Mouse (Mus musculus): ENCODE data around the gene Syngr4.

The Syngr4 gene

DNA sequence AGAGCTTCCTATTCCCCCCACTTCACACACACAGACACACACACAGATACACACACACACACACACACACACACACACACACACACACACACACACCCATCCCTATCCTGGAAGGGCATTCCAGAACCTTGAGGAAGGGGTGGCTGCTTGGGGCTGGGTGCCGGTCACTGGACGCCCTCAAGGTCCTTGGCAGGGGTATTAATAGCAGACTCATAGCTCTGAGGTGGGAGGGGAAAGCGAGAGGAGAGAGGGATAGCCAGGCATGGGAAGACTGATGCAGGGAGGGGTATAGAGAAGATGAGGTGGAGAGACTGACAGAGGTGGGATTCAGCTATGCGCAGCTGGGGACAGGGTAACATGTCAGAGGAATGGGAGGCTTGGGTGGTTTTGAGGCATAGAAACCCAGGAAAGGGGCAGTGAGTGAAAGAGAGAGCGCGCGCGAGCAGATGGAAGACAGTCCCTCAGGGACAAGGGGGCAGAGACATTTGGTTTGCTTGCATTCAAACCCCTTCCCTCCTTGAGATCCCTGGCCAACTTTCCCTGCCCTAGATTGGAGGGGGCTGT lies 27.3 kb downstream of the Syngr4 start:
- DNase-seq (ENCODE audit: low spot score), result no peak

DNA sequence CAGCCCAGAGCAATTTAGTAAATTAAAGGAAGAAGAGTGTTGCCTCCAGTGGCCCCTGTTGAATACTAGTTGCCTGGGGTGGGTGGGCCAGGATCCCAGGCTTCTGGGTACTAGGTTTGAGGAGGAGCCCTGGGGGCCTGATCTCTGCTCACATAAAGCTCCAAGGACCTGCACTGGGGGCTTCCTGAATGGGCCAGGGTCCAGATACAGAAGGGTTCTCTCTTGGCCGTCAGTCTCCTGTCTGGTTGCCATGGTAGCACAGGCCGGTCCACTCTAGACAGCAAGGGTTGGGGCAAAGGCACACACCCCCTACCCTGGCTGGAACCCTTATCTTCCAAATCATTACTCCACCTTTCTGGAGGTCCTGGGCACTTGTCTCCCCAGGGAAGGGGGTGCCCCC lies 28.6 kb downstream of the Syngr4 start:
- no peak for DNase-seq (ENCODE audit: low spot score)

DNA sequence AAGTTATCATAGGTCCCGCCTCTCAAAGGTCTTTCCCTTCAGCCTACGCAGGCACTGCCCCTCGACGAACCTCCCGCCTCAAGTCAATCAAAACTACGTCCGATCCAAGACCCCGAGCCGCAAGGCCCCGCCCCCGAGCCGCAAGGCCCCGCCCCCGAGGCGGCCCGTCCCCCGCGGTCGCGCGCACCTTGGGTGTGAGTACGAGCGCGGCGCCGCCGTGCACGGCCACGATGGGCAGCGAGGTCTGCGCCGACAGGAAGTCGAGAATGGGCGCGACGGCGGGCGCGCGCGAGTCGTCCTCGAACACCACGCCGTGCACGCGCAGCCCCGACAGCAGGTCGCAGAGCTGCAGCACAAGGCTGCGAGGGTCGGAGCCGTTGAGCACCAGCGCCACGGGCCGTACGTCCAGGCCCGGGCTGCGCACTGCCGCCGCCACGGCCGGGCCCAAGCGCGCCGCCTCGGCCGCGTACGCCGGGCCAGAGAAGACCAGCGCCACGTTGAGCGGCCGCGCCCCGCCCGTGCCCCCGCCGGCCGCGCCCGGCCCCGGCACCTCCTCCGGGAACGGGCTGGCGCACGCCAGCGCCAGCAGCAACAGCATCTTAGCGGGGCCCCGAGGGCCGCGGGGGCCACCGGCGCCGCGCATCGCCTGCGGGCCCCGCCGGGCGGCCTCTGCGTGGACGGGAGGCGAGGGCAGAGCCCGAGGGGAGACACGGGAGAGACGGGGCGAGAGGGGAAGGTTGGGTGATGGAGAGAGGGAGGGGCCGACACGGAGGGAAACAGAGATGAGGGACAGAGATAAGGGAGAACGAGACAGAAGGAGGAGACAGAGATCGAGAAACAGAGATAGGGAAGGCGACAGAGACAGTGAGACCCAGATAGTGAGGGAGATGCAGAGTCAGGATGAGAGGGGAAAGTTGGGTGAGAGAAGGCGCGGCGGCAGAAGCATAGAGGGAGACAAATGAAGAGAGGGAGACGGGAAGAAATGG lies 30.3 kb downstream of the Syngr4 start:
- DNase-seq (ENCODE audit: low spot score), result peak; percentile 66

DNA sequence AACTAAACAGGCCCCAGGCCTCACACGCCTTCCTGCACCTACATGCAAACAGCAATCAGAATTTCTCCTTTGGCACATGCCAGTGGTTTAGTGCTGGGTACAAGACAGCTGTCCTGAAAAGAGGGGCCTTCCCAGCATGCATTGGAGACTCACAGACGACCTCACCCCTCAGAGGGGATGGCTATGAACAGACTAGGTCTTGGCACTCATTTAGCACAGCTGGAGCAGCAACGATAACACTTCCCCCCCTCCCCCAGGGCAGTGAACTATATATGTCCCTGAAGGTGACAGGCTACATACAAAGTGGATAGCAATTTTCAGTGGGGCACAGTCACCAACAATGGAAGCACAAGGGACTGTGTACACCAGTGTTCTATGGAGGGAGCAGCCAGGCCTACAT lies 32.1 kb downstream of the Syngr4 start:
- no peak for DNase-seq (ENCODE audit: low spot score)

DNA sequence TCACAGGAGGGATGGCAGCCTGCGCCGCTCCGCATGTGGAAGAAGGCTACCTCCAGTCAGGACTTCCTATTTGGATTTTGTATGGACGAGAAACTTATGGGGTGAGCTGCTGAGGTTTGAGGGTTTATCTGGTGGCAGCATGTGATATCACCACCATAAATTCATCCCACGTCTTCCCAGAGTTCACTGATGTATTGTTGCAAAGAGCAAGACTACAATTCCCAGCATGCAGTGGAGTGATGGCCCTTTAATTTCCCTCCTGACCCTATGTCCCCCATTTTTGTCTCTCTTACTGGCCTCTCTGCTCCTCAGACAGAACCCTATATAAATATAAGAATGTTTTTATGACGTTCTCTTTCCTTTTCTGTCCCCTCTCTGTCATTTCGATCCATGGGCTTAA lies 33.7 kb downstream of the Syngr4 start:
- no peak for DNase-seq (ENCODE audit: low spot score)

DNA sequence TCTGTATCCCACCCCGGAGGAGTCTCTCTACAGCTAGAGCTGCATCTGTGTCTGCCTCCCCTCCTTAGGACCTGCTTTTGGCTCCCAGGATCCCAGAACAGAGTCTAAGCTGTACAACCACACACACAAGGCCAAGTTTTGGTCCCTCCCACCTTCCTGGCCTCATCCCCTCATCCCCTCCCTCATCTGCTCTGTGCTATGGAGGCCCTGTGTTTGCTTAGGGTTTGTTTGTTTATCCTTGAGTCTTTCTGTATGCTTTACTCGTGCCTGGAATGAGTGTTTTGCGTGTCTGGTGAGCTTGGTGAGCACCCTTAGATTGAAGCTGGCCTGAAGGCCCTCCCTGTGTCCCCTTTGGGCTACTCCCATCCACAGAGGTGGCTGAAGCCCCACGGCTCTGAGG lies 37.5 kb downstream of the Syngr4 start:
- no peak for DNase-seq (ENCODE audit: low spot score)

DNA sequence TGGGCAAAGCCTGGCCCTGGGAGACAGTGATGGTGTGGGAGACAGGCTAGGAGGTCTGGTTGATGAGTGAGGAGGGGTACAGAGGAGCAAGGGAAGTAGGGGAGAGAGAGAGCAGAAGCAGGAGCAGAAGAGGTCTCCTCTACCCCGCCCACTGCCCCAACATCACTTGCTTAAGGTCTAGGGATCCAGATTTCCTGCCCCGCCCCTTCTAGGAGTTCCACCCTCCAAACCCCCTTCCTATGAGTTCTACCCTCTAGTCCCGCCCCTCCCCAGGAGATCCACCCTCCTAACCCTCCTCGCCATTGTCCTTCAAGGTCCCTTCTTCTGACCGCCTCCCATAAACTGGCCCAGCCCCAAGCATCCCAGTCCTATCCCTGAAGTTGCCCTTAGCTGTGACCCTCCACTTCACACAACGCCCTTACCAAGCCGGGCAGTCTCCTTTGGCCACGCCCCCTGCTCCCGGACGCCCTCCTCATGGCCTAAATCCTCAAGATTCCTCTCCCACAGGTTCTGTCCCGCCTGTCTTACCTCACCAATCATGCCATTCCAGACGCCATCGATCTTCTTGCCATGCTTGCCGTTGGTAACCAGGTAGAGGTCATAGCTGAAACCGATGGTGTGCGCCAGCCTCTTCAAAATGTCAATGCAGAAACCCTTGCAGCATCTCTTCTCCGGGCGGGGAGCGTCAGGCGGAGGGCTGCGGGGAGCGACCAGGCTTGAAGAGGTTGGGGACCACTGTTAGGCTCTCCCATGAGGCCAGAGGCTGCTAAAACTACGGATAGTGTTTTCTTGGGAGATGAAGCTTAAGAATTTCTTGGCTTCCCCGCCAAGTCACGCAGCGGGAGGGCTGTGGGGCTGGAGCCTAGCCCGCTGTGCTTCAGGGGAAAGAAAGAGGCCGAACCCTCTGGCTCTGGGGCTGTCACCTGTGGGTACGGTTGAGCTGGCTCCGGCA lies 39.3 kb downstream of the Syngr4 start:
- DNase-seq (ENCODE audit: low spot score), result no peak

DNA sequence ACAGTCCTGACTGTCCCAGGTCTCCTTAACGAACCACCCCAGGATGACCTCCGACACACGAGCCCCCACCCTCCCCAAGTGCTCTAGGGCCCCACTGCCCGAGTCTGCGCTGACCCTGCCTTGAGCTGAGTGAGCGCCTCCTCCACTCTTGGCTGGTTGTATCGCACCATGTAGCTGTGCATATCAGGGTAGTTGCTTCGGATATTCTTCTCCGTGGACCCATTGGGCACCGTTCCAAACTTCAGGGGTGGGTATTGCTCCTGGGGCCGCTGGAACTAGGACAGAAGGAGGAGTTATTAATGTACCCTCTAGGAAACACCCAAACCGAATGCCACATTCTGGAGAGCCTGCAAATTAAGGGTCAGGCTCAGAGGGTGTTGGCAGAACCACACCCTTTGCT lies 43.4 kb downstream of the Syngr4 start:
- DNase-seq (ENCODE audit: low spot score), result no peak

DNA sequence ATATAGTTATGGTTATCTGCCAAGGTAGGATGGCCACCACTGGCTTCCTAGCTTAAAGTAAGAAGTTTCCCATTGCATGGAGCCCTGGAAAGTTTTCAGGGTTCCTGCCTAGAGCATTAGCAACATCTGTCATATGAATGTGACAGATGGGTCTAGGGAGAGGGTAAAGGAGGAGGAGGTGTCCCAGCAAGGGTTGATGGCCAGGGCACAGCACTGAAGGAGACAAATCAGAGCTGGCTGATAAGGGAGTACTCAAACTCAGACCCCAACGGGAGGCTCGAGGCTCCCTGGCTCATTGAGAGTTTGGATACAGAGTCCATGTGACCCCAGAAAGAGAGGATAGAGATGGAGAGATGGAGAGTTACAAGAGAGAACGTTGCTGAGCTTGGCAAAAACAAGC lies 45.9 kb downstream of the Syngr4 start:
- DNase-seq (ENCODE audit: low spot score), result no peak

DNA sequence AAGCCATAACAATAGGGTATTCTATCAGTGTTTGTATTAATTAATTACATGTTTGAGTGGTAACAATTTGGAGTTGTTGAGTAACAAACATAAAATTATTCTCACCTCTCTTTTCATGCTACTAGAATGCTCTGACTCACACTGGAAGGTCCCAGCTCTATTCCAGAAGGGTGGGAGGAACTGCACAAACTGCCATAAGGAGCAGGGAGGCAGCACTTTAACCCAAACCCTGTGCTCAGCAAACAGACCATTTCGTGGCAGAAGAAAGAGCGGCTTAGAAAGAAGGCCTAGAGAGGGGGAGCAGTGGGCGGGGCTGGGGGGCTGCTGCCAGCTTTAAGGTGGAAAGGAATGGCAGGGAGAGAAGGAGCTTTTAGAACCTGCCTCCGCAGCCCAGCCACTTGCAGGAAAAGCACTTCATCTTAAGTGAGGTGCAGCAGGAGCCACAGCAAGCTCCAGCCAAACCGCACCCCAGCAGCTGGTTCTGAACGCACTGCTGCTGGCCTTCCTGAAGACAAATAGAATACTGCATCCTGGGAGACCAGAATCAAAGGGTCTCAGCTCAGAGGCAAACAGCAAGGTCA lies 48.0 kb downstream of the Syngr4 start:
- DNase-seq (ENCODE audit: low spot score), result no peak

DNA sequence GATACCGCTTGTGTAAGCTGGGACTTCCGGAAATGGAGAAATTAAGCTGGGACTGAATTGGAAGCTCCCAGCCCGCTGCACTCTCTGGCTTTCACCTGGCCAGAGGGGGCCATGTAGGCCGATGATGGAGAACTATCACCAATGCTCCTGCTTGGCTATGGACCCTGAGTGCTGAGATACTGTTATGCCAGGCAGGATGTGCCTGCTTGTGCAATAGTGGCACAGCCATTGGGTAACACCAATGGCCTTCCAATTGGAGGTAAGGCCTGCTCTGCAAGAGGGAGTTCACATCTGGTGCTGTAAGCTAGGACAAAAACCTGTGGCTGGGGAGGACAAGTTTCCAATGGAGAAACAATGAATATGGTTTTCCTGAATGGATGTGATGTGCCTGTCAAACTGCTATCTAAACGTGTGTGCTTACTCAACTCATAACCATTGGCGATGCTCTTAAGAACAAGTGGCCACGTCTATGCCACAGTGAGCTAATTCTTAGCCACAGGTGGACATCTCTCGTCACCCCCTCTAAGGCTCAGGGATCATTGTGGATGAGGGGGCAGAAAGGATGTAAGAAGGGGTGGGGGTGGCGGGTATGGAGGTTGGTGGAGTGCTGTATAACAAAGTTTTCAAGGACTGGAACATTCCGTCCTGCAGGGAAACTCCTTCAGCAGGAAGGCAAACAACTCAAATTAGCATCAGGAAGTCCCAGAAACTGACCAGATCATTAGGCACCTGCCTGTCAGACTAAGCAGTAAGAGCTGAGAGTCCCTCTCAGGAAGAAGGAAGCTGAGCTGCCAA lies 53.4 kb downstream of the Syngr4 start:
- no peak for DNase-seq (ENCODE audit: low spot score)
